Mouse (Mus musculus): ENCODE results near the gene Slc10a6. TPM values are rescaled to one million over a fixed set of nuclear protein-coding genes. Genes with fewer than 3 reads are reported as not detected.

The Slc10a6 gene
- polyA plus RNA-seq, 1 experiment, result 0.03 TPM

DNA sequence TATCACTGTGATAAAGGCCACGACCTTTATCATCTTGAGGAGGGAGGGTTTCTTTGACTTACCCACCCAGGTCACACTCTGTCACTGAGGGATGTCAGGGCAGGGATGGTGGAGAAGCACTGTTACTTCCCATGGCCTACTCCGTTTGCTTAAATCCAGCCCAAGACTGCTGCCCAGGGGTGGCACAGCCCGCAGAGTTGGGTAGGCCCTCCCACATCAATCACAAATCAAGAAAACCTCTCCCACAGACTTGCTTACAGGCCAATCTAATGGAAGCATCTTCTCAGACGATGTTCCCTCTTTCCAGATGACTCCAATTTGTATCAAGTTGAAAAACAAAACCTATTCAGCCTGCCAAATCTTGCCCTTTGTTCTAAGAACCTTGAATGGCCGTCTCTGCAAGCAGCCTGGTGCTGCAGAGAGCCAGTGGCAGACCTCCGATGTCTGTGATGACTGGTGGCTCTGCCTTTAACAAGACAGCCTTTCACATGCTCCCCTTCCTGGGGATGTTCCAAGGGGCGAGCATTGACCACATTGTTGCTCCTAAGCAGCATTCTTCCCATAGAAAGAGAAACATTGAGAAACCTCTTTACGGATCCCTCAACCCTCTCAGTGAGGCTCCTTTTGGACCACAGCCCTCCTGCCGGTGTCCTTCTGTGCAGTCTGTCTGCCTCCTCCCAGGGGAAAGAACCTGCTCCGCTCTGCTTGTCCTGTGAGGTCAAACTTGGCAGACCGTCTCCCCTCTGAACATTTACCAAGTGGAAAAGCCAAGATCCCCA, 25.9 kb downstream of the Slc10a6 start:
- TF ChIP-seq TAL1 (IDR thresholded peaks at IDR 0.05; ENCODE audit: low read length) (no peak), GATA1 (IDR thresholded peaks at IDR 0.05; ENCODE audit: low read length) (no peak)
- H3K9me3 ChIP-seq (ENCODE audit: control insufficient read depth, low read length), result no peaks in the 10 kb centered on the region
- H3K36me3 ChIP-seq (ENCODE audit: control insufficient read depth), result no peaks in the 10 kb centered on the region
- H3K4me1 ChIP-seq (ENCODE audit: control insufficient read depth), result no peaks in the 10 kb centered on the region
- H3K27me3 ChIP-seq (ENCODE audit: control insufficient read depth), result no peaks in the 10 kb centered on the region
- H3K4me3 ChIP-seq (replicated peaks), result no peak overlapping the region

DNA sequence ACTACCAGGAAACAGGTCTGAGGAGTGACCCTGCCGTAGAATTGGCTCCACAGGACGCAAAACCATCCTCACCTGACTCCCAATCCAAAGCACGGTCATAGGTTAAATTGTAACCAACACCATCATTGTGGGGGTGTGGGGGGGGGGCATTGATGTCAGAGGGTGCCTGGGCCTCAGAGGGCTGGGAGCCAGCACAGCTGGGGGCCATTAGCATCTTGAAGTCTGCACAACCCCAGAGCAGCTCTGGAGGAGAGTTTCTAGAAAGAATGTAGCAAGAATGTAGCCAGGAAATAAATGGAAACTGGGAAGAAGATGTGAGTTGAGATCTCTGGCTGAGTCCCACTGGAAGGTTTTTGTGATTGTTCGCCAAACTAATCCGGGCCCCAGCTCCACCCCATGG, 30.3 kb downstream of the Slc10a6 start:
- no peaks in the 10 kb centered on the region for H3K36me3 ChIP-seq (ENCODE audit: control insufficient read depth)
- H3K27me3 ChIP-seq (ENCODE audit: control insufficient read depth), result no peaks in the 10 kb centered on the region
- no peaks in the 10 kb centered on the region for H3K9me3 ChIP-seq (ENCODE audit: control insufficient read depth, low read length)
- no peaks in the 10 kb centered on the region for H3K4me1 ChIP-seq (ENCODE audit: control insufficient read depth)
- TF ChIP-seq TAL1 (IDR thresholded peaks at IDR 0.05; ENCODE audit: low read length), result no peak
- no peak for TF ChIP-seq GATA1 (IDR thresholded peaks at IDR 0.05; ENCODE audit: low read length)
- H3K4me3 ChIP-seq (replicated peaks), result no peak overlapping the region

DNA sequence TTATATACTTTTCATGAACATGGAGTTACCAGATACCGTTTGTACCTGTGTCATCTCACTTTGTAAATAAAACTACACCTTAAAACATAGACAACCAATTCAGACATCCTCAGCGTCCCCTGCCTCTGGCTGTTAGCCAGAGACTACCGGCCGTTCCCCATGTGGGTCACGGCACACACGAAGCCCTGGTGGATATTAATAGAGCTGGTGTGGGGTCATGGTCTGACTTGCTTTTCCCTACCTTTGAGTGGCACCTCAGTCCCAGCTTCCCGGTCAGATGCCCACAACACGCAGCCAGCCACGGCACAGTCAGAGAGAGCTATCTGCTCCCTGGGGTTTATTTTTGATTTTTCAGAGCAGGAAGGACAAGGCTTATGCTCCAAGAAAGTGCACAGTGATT, 30.9 kb downstream of the Slc10a6 start:
- TF ChIP-seq GATA1 (IDR thresholded peaks at IDR 0.05; ENCODE audit: low read length) (no peak), TAL1 (IDR thresholded peaks at IDR 0.05; ENCODE audit: low read length) (no peak)
- no peaks in the 10 kb centered on the region for H3K9me3 ChIP-seq (ENCODE audit: control insufficient read depth, low read length)
- no peaks in the 10 kb centered on the region for H3K36me3 ChIP-seq (ENCODE audit: control insufficient read depth)
- no peak overlapping the region for H3K4me3 ChIP-seq (replicated peaks)
- H3K4me1 ChIP-seq (ENCODE audit: control insufficient read depth), result no peaks in the 10 kb centered on the region
- H3K27me3 ChIP-seq (ENCODE audit: control insufficient read depth), result no peaks in the 10 kb centered on the region

DNA sequence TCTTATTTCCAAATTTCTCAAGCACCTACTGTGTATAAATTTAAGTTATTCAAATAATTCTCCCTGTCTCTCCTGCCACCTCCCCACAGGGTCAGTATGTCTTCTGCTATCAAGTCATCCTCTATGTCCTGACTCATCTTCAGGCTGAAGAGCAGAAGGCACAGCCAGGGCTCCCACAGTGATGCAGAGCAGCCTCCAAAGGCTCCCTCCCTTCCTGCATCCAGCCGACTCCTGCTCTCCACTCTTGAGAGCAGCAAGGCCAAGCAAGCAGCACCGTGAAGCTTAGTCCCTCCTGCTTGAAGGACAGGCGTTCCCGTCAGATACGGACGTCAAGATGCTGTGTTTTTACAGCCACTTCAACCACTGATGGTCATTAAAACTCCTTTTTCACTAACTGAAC, 31.6 kb downstream of the Slc10a6 start:
- no peaks in the 10 kb centered on the region for H3K4me1 ChIP-seq (ENCODE audit: control insufficient read depth)
- no peaks in the 10 kb centered on the region for H3K36me3 ChIP-seq (ENCODE audit: control insufficient read depth)
- no peaks in the 10 kb centered on the region for H3K27me3 ChIP-seq (ENCODE audit: control insufficient read depth)
- no peak overlapping the region for H3K4me3 ChIP-seq (replicated peaks)
- TF ChIP-seq TAL1 (IDR thresholded peaks at IDR 0.05; ENCODE audit: low read length) (no peak), GATA1 (IDR thresholded peaks at IDR 0.05; ENCODE audit: low read length) (no peak)
- no peaks in the 10 kb centered on the region for H3K9me3 ChIP-seq (ENCODE audit: control insufficient read depth, low read length)

GRCm38 (mm10) chr5:103596467-103597146, 32.6 kb downstream of the Slc10a6 start:
- H3K9me3 ChIP-seq (ENCODE audit: control insufficient read depth, low read length), result no peaks in the 10 kb centered on the region
- no peaks in the 10 kb centered on the region for H3K4me1 ChIP-seq (ENCODE audit: control insufficient read depth)

DNA sequence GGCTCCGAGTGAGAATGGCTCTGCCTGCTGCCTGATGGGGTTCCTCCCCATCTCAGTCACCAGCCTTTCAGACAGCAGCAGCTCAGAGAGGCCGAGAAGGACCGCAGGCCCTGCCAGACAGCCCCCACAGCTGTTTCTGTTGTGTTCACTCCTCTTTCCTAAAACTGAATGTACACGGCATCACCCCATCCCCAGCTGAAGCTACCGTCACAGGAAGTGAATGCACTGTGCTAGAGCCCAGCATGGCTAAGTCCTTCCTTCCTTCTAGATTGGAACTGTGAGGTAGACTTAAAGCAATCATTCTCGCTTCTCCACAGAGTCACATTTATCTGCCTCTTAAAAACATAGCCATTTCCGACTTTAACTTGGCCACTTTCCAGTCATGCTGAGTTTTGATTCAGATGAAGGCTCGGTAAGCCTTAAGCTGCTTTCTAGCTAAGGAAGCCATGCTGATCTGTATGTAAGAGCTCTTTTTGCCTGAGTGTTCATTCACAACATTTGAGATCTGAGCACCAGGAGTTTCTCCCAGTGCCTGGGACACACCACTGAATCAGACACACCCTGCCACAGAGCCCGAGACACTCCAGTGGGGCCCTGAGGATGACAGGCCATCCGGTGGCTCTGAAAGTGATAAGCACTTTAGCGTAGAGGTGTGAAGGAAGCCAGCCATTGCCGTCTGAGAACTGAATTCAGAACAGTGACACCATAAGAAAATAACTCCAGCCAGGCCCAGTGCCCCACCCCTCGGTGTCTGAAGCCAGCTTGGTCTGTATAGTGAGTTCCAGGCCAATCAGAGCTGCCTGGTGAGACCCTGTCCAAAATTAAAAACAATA, 33.6 kb downstream of the Slc10a6 start:
- no peaks in the 10 kb centered on the region for H3K4me1 ChIP-seq (ENCODE audit: control insufficient read depth)
- H3K9me3 ChIP-seq (ENCODE audit: control insufficient read depth, low read length), result no peaks in the 10 kb centered on the region
- TF ChIP-seq TAL1 (IDR thresholded peaks at IDR 0.05; ENCODE audit: low read length) (no peak), GATA1 (IDR thresholded peaks at IDR 0.05; ENCODE audit: low read length) (no peak)
- no peak overlapping the region for H3K4me3 ChIP-seq (replicated peaks)
- no peaks in the 10 kb centered on the region for H3K27me3 ChIP-seq (ENCODE audit: control insufficient read depth)
- H3K36me3 ChIP-seq (ENCODE audit: control insufficient read depth), result no peaks in the 10 kb centered on the region

More at GRCm38 (mm10) chr5:103596467-103597146, 32.6 kb downstream of the Slc10a6 start:
- Histone ChIP-seq H3K4me3 (replicated peaks) (no peak overlapping the region), H3K36me3 (ENCODE audit: control insufficient read depth) (no peaks in the 10 kb centered on the region), H3K27me3 (ENCODE audit: control insufficient read depth) (no peaks in the 10 kb centered on the region)
- TF ChIP-seq TAL1 (IDR thresholded peaks at IDR 0.05; ENCODE audit: low read length) (no peak), GATA1 (IDR thresholded peaks at IDR 0.05; ENCODE audit: low read length) (no peak)

DNA sequence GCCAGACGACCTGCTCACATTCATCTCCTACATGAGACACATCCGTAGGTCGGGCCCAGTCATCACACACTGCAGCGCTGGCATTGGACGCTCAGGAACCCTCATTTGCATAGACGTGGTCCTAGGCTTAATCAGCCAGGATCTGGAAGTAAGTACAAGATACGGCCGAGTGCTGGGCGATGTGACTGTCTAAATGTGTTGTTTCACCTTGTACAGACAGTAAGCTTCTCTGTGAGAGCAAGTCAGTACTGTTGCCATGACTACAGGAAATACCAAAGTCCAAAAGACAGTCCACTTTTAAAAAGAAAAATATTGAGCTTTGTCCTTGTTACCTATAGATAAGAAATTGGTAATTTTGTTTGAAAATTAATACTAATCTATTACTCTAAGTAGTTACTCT, 35.6 kb downstream of the Slc10a6 start:
- H3K4me1 ChIP-seq (ENCODE audit: control insufficient read depth), result no peaks in the 10 kb centered on the region
- TF ChIP-seq GATA1 (IDR thresholded peaks at IDR 0.05; ENCODE audit: low read length), result no peak
- TF ChIP-seq TAL1 (IDR thresholded peaks at IDR 0.05; ENCODE audit: low read length), result no peak
- no peaks in the 10 kb centered on the region for H3K9me3 ChIP-seq (ENCODE audit: control insufficient read depth, low read length)
- H3K4me3 ChIP-seq (replicated peaks), result no peak overlapping the region
- no peaks in the 10 kb centered on the region for H3K27me3 ChIP-seq (ENCODE audit: control insufficient read depth)
- H3K36me3 ChIP-seq (ENCODE audit: control insufficient read depth), result no peaks in the 10 kb centered on the region

GRCm38 (mm10) chr5:103592706-103593105, 36.5 kb downstream of the Slc10a6 start:
- H3K36me3 ChIP-seq (ENCODE audit: control insufficient read depth), result no peaks in the 10 kb centered on the region
- no peaks in the 10 kb centered on the region for H3K4me1 ChIP-seq (ENCODE audit: control insufficient read depth)
- no peak overlapping the region for H3K4me3 ChIP-seq (replicated peaks)
- H3K27me3 ChIP-seq (ENCODE audit: control insufficient read depth), result no peaks in the 10 kb centered on the region
- no peak for TF ChIP-seq TAL1 (IDR thresholded peaks at IDR 0.05; ENCODE audit: low read length)
- TF ChIP-seq GATA1 (IDR thresholded peaks at IDR 0.05; ENCODE audit: low read length), result no peak
- no peaks in the 10 kb centered on the region for H3K9me3 ChIP-seq (ENCODE audit: control insufficient read depth, low read length)

DNA sequence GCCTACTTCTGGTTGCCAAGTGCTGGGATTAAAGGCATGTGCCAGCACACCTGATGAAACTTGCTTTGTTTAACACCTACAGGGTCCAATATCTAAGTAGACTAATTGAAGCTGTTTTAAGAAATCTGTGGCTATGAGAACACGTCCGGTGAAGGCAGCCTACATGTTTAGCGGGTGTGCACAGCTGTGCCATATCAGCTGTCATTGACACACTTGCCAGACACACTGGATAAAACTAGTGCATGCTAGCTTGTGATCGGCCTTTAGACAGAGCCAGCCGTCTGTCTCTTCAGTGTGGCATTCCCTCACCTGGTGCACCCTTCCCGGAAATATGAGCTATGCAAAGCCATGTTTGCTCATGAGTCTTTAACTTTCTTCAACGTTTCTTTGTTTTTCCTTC, 37.4 kb downstream of the Slc10a6 start:
- H3K4me1 ChIP-seq (ENCODE audit: control insufficient read depth), result no peaks in the 10 kb centered on the region
- H3K27me3 ChIP-seq (ENCODE audit: control insufficient read depth), result no peaks in the 10 kb centered on the region
- no peaks in the 10 kb centered on the region for H3K36me3 ChIP-seq (ENCODE audit: control insufficient read depth)
- no peak overlapping the region for H3K4me3 ChIP-seq (replicated peaks)
- no peaks in the 10 kb centered on the region for H3K9me3 ChIP-seq (ENCODE audit: control insufficient read depth, low read length)
- no peak for TF ChIP-seq TAL1 (IDR thresholded peaks at IDR 0.05; ENCODE audit: low read length)
